Mouse (Mus musculus): ENCODE data around the gene Wbp1. TPM values are rescaled to one million over a fixed set of nuclear protein-coding genes. Genes with fewer than 3 reads are reported as not detected.

Gene Wbp1
- polyA plus RNA-seq, 1 experiment from 2014 or later, result 120 TPM

- Histone ChIP-seq H3K27ac (peak overlapping the region; percentile 100), H3K9me3 (no peaks in the 10 kb centered on the region), H3K36me3 (no peaks in the 10 kb centered on the region), H3K27me3 (no peaks in the 10 kb centered on the region), H3K4me2 (peak overlapping the region; percentile 86), H3K4me3 (peak overlapping the region; percentile 59), H3K9ac (peak overlapping the region; percentile 85), H3K4me1 (peaks cover 45% of the 10 kb centered on the region)
- peak; percentile 87 for ATAC-seq (ENCODE audit: borderline replicate concordance, extremely low read depth, low FRiP score, low TSS enrichment)
- WGBS, result 0% methylated on average over 12 of the region's 12 CpGs
These were observed 16.2 kb upstream of the Wbp1 start for GRCm38 (mm10) chr6:83137576-83137950.

GRCm38 (mm10) chr6:83136881-83137575 is 15.7 kb upstream of the Wbp1 start:
- H3K36me3 ChIP-seq, result no peaks in the 10 kb centered on the region
- ATAC-seq (ENCODE audit: borderline replicate concordance, extremely low read depth, low FRiP score, low TSS enrichment), result peak; percentile 85
- H3K27me3 ChIP-seq, result no peaks in the 10 kb centered on the region
- no peaks in the 10 kb centered on the region for H3K9me3 ChIP-seq
- peak overlapping the region; percentile 100 for H3K27ac ChIP-seq
- WGBS, result under 1% methylated on average over 26 of the region's 26 CpGs
- peaks cover 43% of the 10 kb centered on the region for H3K4me1 ChIP-seq
- peak overlapping the region; percentile 85 for H3K9ac ChIP-seq
- peak overlapping the region; percentile 86 for H3K4me2 ChIP-seq
- H3K4me3 ChIP-seq, result peak overlapping the region; percentile 59

DNA sequence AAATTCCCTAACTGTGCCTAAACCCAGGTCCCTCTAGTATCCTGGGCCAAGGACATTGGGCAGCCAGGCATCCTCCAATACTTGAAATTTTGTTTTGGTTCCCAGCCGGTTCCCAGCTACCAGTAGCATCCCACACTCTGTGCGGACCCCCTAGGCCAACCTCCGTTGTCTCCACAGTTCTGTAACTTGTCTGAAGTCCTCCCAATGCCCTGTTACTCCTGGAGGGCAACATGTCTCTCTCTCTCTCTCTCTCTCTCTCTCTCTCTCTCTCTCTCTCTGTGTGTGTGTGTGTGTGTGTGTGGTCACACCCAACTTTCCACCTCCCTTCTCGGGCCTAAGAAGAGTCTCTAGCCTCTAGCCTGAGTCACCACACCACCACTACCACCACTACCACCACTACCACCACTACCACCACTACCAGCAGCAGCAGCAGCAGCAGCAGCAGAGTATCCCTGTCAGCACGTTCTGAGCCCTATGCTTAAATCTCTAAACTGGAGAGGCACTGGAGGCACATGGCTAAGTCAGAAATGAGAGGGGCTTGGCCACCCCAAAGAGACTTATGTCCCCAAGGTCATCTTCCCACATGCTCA is 15.0 kb upstream of the Wbp1 start:
- no peaks in the 10 kb centered on the region for H3K9me3 ChIP-seq
- peak overlapping the region; percentile 85 for H3K9ac ChIP-seq
- H3K4me1 ChIP-seq, result peaks cover 40% of the 10 kb centered on the region
- no peaks in the 10 kb centered on the region for H3K36me3 ChIP-seq
- H3K4me2 ChIP-seq, result peak overlapping the region; percentile 86
- 8% methylated on average over 5 of the region's 5 CpGs for WGBS
- no peaks in the 10 kb centered on the region for H3K27me3 ChIP-seq
- H3K27ac ChIP-seq, result peak overlapping the region; percentile 100
- ATAC-seq (ENCODE audit: borderline replicate concordance, extremely low read depth, low FRiP score, low TSS enrichment), result no peak
- peak overlapping the region; percentile 59 for H3K4me3 ChIP-seq

DNA sequence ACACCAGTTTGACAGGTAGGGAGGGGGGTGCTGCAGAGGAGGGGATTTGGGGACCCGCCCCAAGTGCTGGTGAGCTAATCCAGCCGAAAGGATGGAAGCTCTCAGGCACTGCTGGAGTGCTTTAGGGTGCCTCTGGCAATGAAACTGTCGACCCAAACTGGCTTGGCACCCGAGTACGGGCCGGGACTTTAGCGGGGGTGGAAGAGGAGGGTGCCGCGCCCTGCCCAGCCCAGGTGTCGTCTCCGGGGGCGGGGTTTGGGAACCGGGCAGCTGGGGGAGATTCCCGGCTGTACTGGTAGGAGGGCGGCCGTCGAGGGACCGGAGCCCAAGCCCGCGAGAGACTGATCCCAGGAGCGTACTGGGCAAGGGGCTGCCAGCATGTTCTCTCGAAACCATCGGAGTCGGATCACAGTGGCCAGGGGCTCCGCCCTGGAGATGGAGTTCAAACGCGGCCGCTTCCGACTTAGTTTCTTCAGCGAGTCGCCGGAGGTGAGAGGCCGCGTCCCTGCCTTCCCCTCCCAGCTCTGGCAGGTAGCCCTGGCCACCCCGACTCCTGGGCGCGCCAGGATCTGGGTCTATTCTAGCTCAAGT is 14.3 kb upstream of the Wbp1 start:
- no peaks in the 10 kb centered on the region for H3K36me3 ChIP-seq
- H3K4me3 ChIP-seq, result peak overlapping the region; percentile 59
- ATAC-seq (ENCODE audit: borderline replicate concordance, extremely low read depth, low FRiP score, low TSS enrichment), result no peak
- peak overlapping the region; percentile 85 for H3K9ac ChIP-seq
- H3K27ac ChIP-seq, result peak overlapping the region; percentile 100
- no peaks in the 10 kb centered on the region for H3K27me3 ChIP-seq
- H3K4me1 ChIP-seq, result peaks cover 47% of the 10 kb centered on the region
- WGBS, result 2% methylated on average over 34 of the region's 37 CpGs
- no peaks in the 10 kb centered on the region for H3K9me3 ChIP-seq
- peak overlapping the region; percentile 86 for H3K4me2 ChIP-seq

DNA sequence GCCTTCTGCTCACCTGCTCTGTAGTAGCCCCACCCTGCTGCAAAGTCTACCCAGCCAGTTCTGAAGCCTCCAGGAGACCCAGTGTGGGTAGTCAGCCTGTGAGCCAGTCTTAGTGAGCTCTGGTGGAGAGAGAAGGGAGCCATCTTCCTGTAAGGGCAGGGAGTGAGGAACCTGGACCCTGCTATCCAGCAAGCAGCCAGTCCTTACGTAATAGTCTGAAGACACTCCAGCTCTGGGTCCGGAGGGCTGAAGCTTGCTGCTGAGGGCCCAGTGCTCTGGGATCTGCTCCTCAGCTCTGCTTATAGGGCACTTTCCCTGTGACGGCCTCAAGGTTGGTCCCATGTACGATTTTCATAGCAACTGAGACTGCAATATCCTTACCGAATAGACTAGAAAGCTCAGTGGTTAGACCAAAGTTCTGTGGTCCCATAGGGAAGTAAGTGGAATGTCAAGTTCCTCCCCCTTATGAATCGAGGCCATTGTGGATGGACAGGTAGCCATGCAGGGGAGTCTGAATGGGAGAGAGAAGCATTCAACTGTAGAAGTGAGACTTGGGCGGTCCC is 13.7 kb upstream of the Wbp1 start, which contains the start of gene Rtkn:
Gene Rtkn (plus strand): TSS at position 513 of the 563 bp plus-strand sequence.
- H3K4me1 ChIP-seq, result peaks cover 47% of the 10 kb centered on the region
- peak within 1 kb of the TSS; percentile 85 for H3K9ac ChIP-seq

GRCm38 (mm10) chr6:83134226-83134625 is 12.9 kb upstream of the Wbp1 start:
- WGBS, result 64% methylated on average over 3 of the region's 3 CpGs
- H3K4me2 ChIP-seq, result no peak overlapping the region
- H3K27ac ChIP-seq, result no peak overlapping the region
- H3K4me3 ChIP-seq, result no peak overlapping the region
- peaks cover 46% of the 10 kb centered on the region for H3K4me1 ChIP-seq
- ATAC-seq (ENCODE audit: borderline replicate concordance, extremely low read depth, low FRiP score, low TSS enrichment), result no peak
- H3K27me3 ChIP-seq, result no peaks in the 10 kb centered on the region
- no peak overlapping the region for H3K9ac ChIP-seq
- H3K36me3 ChIP-seq, result no peaks in the 10 kb centered on the region
- H3K9me3 ChIP-seq, result no peaks in the 10 kb centered on the region

More for the DNA sequence above, 13.7 kb upstream of the Wbp1 start, which contains the start of gene Rtkn:
- Histone ChIP-seq H3K36me3 (no peaks in the 10 kb centered on the region), H3K27me3 (no peaks in the 10 kb centered on the region), H3K4me2 (peak within 1 kb of the TSS; percentile 86), H3K4me3 (peak within 1 kb of the TSS; percentile 59), H3K9me3 (no peaks in the 10 kb centered on the region), H3K27ac (peak within 1 kb of the TSS; percentile 100)
- 49% methylated on average over 7 of the region's 7 CpGs for WGBS
- no peak for ATAC-seq (ENCODE audit: borderline replicate concordance, extremely low read depth, low FRiP score, low TSS enrichment)

DNA sequence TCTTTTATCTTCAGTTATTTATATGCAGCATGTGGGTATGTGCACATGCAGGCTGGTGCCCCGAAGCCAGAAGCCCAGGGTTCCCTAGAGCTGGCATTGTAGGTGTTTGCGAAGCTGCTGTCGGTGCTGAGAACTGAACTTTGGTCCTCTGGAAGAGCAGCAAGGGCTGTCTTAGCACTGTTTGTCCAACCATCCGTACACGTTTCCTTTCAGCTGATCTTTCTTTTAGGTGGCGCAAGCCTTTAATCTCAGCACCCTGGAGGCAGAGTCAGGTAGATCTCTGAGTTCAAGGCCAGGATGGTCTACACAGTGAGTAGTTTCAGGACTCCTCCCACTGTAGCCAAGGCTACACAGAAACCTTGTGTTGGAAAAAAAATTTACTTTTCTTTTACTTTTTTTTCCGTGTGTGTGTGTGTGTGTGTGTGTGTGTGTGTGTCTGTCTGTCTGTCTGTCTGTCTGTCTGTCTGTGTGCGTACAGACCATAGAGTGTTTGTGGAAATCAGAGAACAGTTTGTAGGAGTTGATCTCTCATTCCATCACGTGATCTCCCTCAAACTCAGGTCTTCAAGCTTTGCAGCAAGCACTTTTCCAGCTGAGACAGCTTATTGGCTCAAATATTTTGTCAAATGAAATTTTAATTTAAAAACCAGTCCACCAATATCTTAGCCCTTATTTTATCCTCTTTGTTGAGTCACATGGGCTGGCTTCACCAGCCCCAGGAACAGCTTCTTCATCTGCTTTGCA is 11.0 kb upstream of the Wbp1 start:
- Histone ChIP-seq H3K36me3 (no peaks in the 10 kb centered on the region), H3K4me2 (no peak overlapping the region), H3K9ac (no peak overlapping the region), H3K27ac (peak overlapping the region; percentile 46), H3K9me3 (no peaks in the 10 kb centered on the region), H3K4me1 (peaks cover 30% of the 10 kb centered on the region), H3K4me3 (no peak overlapping the region), H3K27me3 (no peaks in the 10 kb centered on the region)
- no peak for ATAC-seq (ENCODE audit: borderline replicate concordance, extremely low read depth, low FRiP score, low TSS enrichment)
- WGBS, result 68% methylated on average over 9 of the region's 9 CpGs

DNA sequence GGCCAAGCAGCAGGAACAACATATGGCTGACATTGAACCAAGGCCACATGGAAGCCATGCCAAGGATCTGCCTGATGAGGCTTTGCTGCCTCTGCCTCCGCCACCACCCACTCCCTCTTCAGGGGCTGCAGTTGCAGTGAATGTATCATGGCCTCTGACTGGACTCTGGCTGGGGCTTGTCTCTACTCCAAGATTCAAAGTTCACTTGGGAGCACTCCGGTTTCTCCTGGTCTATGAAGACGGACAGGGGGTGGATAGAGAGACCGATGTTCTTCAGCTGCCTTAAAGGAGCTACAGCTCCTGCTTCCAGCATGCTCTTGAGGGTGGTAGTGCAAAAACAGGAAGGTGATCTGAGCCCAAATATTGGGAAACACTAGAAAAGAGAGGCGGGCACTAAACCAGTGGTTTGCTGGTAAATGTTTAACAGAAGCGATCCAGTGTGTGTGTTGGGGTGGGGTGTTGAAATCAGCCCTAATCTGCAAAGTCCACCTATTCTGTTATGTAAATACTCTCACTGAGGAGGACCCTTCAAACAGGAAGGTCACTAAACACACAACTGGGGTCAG is 10.2 kb upstream of the Wbp1 start:
- Histone ChIP-seq H3K9ac (no peak overlapping the region), H3K27ac (peak overlapping the region; percentile 74), H3K4me1 (peaks cover 30% of the 10 kb centered on the region), H3K9me3 (no peaks in the 10 kb centered on the region), H3K36me3 (no peaks in the 10 kb centered on the region), H3K4me2 (peak overlapping the region; percentile 24; the same call in 1 of the 2 replicates), H3K4me3 (no peak overlapping the region), H3K27me3 (no peaks in the 10 kb centered on the region)
- ATAC-seq (ENCODE audit: borderline replicate concordance, extremely low read depth, low FRiP score, low TSS enrichment), result peak; percentile 39; the same call in 1 of the 2 replicates
- WGBS, result 39% methylated on average over 6 of the region's 6 CpGs

DNA sequence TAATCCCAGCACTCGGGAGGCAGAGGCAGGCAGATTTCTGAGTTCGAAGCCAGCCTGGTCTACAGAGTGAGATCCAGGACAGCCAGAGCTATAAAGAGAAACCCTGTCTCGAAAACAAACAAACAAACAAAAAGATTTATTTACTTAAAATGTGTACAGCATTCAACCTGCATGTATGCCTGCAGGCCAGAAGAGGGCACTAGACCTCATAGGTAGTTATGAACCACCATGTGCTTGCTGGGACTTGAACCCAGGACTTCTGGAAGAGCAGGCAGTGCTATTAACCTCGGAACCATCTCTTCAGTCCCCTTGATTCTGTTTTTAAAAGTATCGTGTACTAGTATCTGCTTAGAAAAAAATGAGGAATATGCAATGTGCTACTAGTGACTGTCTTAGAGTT is 6.1 kb upstream of the Wbp1 start:
- ATAC-seq (ENCODE audit: borderline replicate concordance, extremely low read depth, low FRiP score, low TSS enrichment), result no peak

DNA sequence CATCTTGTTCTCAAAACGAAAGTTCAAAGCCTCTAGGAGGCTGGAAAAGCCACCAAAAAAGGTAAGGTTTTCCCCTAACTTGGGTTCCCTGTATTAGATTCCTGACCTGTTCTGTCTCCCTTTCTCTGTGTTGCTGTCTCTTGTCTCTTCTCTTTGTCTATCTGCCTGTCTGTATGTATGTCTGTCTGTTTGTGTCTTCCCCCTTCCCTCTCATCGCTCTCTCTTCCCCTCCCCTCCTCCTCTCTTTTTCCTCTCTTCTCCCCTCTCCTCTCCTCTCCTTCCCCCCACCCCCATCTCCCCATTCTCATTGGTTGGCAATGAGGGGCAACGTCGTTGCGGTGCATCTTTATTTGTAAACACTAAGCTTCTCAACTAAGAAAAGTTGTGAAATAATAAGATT is 4.0 kb upstream of the Wbp1 start, which contains the start of gene Ino80b:
Gene Ino80b (minus strand): TSS at position 101 of the 400 bp plus-strand sequence.
- Histone ChIP-seq H3K4me2 (peak within 1 kb of the TSS; percentile 94), H3K4me3 (peak within 1 kb of the TSS; percentile 68), H3K4me1 (peaks cover 33% of the 10 kb centered on the region), H3K9ac (peak within 1 kb of the TSS; percentile 65), H3K9me3 (no peaks in the 10 kb centered on the region), H3K27me3 (no peaks in the 10 kb centered on the region), H3K36me3 (no peaks in the 10 kb centered on the region), H3K27ac (peak within 1 kb of the TSS; percentile 60)
- 17% methylated on average over 5 of the region's 5 CpGs for WGBS
- no peak for ATAC-seq (ENCODE audit: borderline replicate concordance, extremely low read depth, low FRiP score, low TSS enrichment)

More for the DNA sequence above, 6.1 kb upstream of the Wbp1 start:
- Histone ChIP-seq H3K9ac (no peak overlapping the region), H3K9me3 (no peaks in the 10 kb centered on the region), H3K4me2 (no peak overlapping the region), H3K27ac (no peak overlapping the region), H3K4me1 (peaks cover 34% of the 10 kb centered on the region), H3K36me3 (no peaks in the 10 kb centered on the region), H3K27me3 (no peaks in the 10 kb centered on the region), H3K4me3 (no peak overlapping the region)
- 91% methylated on average over 5 of the region's 5 CpGs for WGBS

GRCm38 (mm10) chr6:83124851-83125312 is 3.5 kb upstream of the Wbp1 start:
- no peak; the same call in 1 of the 2 replicates for ATAC-seq (ENCODE audit: borderline replicate concordance, extremely low read depth, low FRiP score, low TSS enrichment)
- H3K9me3 ChIP-seq, result no peaks in the 10 kb centered on the region
- peaks cover 37% of the 10 kb centered on the region for H3K4me1 ChIP-seq
- no peaks in the 10 kb centered on the region for H3K36me3 ChIP-seq
- under 1% methylated on average over 30 of the region's 30 CpGs for WGBS
- H3K27ac ChIP-seq, result peak overlapping the region; percentile 60
- H3K4me2 ChIP-seq, result peak overlapping the region; percentile 94
- H3K4me3 ChIP-seq, result peak overlapping the region; percentile 68
- H3K9ac ChIP-seq, result peak overlapping the region; percentile 65
- H3K27me3 ChIP-seq, result no peaks in the 10 kb centered on the region
